Mouse (Mus musculus) bone marrow, adult 2 months (tissue): ENCODE measurements around the gene Pef1.

Source experiments
- CTCF ChIP-seq: fragments of 200-500 bp; IDR thresholded peaks from 2 replicates; pipeline ENCODE4 v1.5.1; 2011; ENCODE audit warnings: low read length, control low read depth; ENCODE audit not compliant: control insufficient read depth, insufficient read depth
- POLR2A ChIP-seq: fragments of 200-500 bp; IDR thresholded peaks from 2 replicates; pipeline ENCODE4 v1.6.1; 2011; ENCODE audit warnings: low read depth, mild to moderate bottlenecking, control low read depth, low read length, borderline replicate concordance; ENCODE audit not compliant: control insufficient read depth

DNA sequence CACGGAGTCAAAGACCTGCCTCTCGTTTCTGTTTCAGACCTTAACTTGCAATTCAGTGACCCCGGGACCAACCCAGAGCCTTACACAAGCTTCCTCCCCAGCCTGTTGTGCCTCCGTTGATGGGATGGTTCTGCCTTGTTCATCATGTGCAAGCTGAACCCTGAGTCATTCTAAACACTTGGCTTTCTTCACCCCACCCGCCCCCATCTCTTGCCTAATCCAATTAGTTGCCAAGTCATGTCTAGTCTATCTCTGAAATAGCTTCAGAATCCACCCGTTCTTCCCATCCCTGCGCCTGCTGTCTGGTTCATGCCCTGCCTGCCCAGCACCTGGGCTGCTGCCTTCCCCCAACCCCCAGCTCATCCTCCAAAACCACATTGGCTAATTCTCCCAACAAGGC is 9.9 kb downstream of the Pef1 start:
- TF ChIP-seq CTCF (no peak), POLR2A (no peak)
